Mouse (Mus musculus) mouse trophoblast stem cell (cell line): ENCODE results near the gene Lix1l.

Source experiments
- in situ Hi-C, 2 experiments: fragments of 300-500 bp; cut with MseI, MboI; formaldehyde crosslinking; loops; 2 replicates in 1 of 2; 3 replicates in 1 of 2; pipeline ENCODE4 v1.15.1; 2025

Lix1l gene

DNA sequence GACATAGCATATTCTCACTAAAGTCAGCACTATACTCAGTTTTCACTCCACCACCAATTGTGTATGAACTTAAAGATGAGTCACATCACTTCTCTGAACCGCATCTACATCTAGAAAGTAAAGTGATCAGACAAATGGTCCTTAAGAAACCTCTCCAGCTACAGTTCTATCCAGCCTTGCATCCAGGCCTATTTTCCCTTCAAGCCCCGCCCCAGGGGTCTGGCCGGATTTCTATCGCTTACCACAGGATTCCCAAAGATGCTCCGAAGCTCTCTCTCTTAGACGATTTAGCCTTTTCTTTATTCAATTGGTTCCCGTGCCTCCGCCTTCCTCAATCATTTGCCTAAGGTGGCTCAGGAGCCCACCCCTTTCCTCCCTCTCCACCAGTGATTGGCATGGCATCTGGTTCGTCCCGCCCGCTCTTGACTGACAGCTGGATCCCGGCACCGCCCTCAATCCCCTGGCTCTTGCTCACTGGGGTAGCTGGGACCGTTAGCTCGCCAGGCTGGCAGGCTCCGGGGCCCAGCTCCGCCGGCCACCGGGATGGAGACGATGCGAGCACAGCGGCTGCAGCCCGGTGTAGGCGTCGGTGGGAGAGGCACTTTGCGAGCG, at the start of gene Lix1l:
Lix1l (plus strand) TSS at position 511 of the 612 bp plus-strand sequence.
- in situ Hi-C loops = no loop called here

DNA sequence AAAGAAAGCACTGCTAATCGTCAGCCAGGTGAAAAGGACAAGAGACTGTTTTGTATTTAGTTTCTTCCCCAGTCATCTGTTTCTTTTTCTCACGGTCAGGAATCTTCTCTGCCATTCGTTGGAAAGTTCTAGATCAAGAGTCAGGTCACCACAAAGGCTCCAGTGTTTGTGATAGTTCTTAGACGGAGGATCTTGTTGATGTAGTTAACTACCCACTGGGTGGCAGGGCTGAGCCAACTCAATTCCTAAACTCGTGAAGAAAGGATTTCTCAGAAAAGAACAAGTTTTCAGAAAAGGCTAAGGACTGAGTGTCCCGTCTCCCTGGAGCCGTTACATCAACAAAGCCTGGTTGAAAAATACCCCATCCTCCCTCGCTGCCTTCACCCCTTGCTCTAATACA, 49.7 kb upstream of the Lix1l start:
- in situ Hi-C loops = no loop called here

- in situ Hi-C loops = no loop called here
Measured at GRCm38 (mm10) chr3:96551890-96552289, 49.1 kb upstream of the Lix1l start.

DNA sequence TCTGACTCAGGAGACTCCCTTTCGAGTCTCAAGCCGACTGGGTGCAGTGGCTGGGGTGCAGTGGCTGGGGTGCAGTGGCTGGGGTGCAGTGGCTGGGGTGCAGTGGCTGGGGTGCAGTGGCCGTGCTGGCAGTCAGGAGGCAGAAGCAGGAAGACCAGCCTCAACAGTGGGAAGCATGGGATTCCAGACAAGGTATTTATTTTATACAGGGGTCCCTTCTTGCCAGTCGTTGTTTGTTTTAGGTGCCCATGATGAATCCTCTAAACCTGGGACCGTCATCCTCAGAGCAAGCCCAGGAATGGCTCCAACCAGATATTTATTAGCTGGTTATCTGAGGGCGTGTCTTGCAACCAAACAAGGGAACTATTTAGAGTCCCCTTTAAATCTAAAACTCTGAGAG, 47.3 kb upstream of the Lix1l start:
- in situ Hi-C loops = no loop called here

GRCm38 (mm10) chr3:96554251-96554650, 46.7 kb upstream of the Lix1l start:
- in situ Hi-C loops = no loop called here

GRCm38 (mm10) chr3:96555041-96555596, 45.8 kb upstream of the Lix1l start:
- in situ Hi-C loops = no loop called here

GRCm38 (mm10) chr3:96555999-96556614, 44.8 kb upstream of the Lix1l start:
- in situ Hi-C loops = no loop called here

DNA sequence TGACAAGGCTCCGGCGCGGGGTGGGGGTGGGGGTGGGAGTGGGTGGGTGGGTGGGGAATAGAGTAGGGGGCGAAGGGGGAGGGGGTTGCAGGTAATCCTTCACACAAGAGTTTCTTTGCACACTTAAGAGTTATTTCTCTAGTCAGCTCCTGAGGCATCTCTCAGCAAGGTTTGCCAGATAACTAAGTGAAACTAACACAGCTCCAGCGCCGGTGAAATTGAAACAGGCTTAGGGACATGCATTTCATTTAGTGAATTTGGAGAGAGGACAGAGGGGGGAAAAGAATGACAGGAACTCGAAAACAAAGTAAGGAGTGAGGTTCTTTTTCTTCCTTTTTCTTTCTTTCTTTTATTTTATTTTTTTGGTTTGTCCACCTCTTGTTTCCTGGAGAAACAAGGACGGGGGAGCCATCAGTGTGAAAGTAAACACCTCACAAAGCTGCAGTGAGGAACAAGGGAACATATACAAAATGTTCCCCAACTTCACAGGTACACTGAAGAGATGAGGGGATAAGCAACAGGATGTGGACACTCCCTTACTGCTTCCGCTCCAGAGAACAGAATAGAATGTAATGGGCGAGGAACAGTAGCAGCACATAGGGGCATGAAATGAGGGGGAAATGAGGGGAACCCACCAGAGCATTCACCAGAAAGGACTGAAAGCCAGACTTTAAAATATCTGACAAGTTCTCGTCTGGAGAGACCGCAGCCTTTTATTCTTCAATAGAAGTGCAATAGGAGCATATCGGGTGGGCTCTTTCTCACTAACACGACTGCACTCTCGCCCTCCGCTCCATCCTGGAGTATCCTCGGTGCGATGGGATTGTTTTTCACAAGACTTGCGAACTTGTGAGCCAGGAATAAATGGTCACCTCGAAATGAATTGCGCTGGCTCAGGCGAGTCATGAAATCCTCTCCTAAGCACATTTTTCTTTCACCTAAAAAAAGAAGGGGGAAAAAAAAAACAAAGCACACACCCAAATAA, 44.0 kb upstream of the Lix1l start:
- in situ Hi-C loops = no loop called here

GRCm38 (mm10) chr3:96557694-96558093, 43.3 kb upstream of the Lix1l start, which contains the start of gene Txnip:
Txnip (plus strand) TSS chr3:96557957.
- in situ Hi-C loops = no loop called here

GRCm38 (mm10) chr3:96558159-96558558, 42.8 kb upstream of the Lix1l start:
- in situ Hi-C loops = no loop called here

GRCm38 (mm10) chr3:96558668-96559196, 42.2 kb upstream of the Lix1l start:
- in situ Hi-C loops = no loop called here

GRCm38 (mm10) chr3:96559398-96559910, 41.5 kb upstream of the Lix1l start:
- in situ Hi-C loops = no loop called here

- in situ Hi-C loops = no loop called here
Measured at GRCm38 (mm10) chr3:96559911-96560850, 40.8 kb upstream of the Lix1l start.

DNA sequence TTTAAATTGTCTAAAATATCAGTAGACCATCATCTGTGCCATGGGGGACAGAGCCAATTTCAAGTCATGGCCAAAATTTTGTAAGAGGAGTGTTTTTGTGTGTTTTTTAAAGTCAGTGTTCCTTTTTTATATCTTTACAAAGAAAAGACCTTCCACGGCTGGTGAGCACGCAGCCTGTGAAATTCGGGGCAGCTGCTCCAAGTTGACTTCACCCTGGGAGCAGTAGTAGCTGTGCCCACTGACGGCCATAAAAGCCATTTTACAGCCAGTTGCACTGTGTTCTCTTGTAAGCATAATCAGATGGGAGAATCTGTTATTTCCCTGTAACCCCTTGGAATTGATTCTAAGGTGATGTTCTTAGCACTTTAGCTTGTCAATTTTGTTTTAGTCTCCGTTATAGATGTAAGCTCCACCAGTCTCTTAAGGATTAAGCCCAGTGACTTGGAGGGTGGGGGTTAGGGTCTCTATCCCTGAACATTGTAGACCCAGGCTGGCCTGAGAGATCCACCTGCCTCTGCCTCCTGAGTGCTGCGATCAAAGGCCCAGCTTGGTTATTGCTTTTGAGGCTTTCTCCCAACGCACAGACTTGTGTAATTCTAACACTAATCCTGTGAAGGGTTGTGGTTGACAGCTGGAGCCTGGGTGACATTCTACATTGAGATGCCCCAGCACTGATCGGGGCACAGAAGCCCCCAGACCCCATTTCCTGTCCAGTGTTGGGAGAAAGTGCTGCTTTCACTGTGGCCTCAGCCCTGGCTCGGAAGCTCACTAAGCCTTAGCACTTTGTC, 39.9 kb upstream of the Lix1l start:
- in situ Hi-C loops = no loop called here

DNA sequence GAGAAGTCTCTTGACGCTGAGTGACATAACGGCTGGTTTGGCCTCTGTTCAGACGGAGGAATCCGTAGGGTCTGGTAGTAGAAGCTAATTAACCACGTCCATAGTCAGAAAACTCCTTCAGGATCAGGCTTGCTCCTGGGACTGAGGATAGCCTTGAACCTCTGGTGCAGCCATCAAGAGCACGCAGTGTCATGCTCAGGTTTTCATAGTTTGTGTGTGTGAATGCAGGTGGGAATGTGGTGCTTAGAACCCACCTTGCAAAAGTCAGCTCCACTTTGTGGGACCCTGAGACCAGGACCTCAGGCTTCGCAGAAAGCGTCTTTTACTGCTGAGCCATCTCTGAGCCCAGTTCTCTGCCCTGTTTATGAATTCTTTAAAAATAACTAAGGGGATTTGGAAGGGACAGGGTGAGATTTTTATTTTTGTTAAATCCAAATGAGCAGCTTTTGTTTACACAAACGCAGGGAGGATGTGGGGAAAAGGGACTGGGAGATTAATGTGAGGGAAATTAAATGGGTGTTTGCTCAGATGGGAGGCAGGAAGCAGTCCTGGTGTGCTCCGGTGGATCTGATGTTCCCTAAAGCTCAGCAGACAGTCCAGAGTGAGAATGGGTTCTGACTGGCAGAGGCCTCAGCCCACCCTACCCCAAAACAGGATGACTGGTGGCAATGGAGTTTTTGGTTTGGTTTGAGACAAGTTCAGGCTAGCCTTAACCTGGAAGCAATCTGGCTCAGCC, 38.8 kb upstream of the Lix1l start:
- in situ Hi-C loops = no loop called here

- in situ Hi-C loops = no loop called here
Measured at GRCm38 (mm10) chr3:96563267-96563666, 37.7 kb upstream of the Lix1l start.

GRCm38 (mm10) chr3:96563911-96564632, 36.9 kb upstream of the Lix1l start:
- in situ Hi-C loops = no loop called here

GRCm38 (mm10) chr3:96564633-96565032, 36.3 kb upstream of the Lix1l start:
- in situ Hi-C loops = no loop called here
